8 mouse cellular contexts compared by ENCODE assay signal in genomic region chr5:148450924-148451323, GRCm38 (mm10). TPM values are rescaled to one million over a fixed set of nuclear protein-coding genes. Genes with fewer than 3 reads are reported as not detected.
DNase-seq lines count a peak whose midpoint lies in the region; ATAC-seq and TF ChIP-seq lines count a peak whose summit lies in the region.
"Had no signal": no experiment of that assay in that cellular context is flagged by ENCODE, and none has a peak within 500 bp of the region (broad histone marks: within the 10 kb centered on the region; RNA-seq: fewer than 3 reads in every experiment).

No protein-coding gene starts in this region.

- peaks cover 4% of the 10 kb centered on the region for H3K9me3 ChIP-seq in E14TG2a.4 (ENCODE audit: low read length)
- no peaks in the 10 kb centered on the region for H3K9me3 ChIP-seq in heart, embryonic 12.5 days (replicated peaks)
- H3K9me3 ChIP-seq in lung, embryonic 16.5 days (ENCODE audit: control insufficient read depth, low read length): no peaks in the 10 kb centered on the region
- H3K9me3 ChIP-seq: limb, embryonic 12.5 days had no signal

- peak; percentile 75 for ATAC-seq in common myeloid progenitor, adult 5-6 weeks (replicated peaks; ENCODE audit: low read depth, poor library complexity, severe bottlenecking)
- ATAC-seq in heart, embryonic 12.5 days (ENCODE audit: insufficient number of reproducible peaks, low FRiP score): peak; percentile 62; the same call in 1 of the 2 replicates
- ATAC-seq in lung, embryonic 16.5 days (ENCODE audit: low read depth): 0 out of 2 replicates have a peak, but pooled peaks have one; percentile 60

- no peaks in the 10 kb centered on the region for H3K36me3 ChIP-seq in E14TG2a.4 (ENCODE audit: insufficient read depth, low read length)
- no peaks in the 10 kb centered on the region for H3K36me3 ChIP-seq in heart, embryonic 12.5 days
- H3K36me3 ChIP-seq in lung, embryonic 16.5 days (ENCODE audit: control insufficient read depth, insufficient read depth, low read length): no peaks in the 10 kb centered on the region
- H3K36me3 ChIP-seq: limb, embryonic 12.5 days had no signal

- 35% methylated on average over 11 of the region's 11 CpGs for WGBS in heart, embryonic 12.5 days
- WGBS in lung, embryonic 16.5 days: 32% methylated on average over 11 of the region's 11 CpGs

- H3K4me2 ChIP-seq in heart, embryonic 12.5 days: no peak overlapping the region
- no peak overlapping the region for H3K4me2 ChIP-seq in lung, embryonic 16.5 days (ENCODE audit: low read depth, low read length)
- H3K4me2 ChIP-seq: limb, embryonic 12.5 days had no signal

- peaks cover 39% of the 10 kb centered on the region for H3K4me1 ChIP-seq in E14TG2a.4 (replicated peaks; ENCODE audit: low read depth, low read length)
- H3K4me1 ChIP-seq in heart, embryonic 12.5 days (replicated peaks): no peaks in the 10 kb centered on the region
- no peaks in the 10 kb centered on the region for H3K4me1 ChIP-seq in lung, embryonic 16.5 days (replicated peaks; ENCODE audit: control insufficient read depth, insufficient read depth, low read length)

- no peak overlapping the region for H3K4me3 ChIP-seq in E14TG2a.4 (replicated peaks; ENCODE audit: low read length)
- H3K4me3 ChIP-seq in heart, embryonic 12.5 days: no peak overlapping the region
- no peak overlapping the region for H3K4me3 ChIP-seq in lung, embryonic 16.5 days (ENCODE audit: low read length)
- H3K4me3 ChIP-seq: limb, embryonic 12.5 days had no signal

- H3K9ac ChIP-seq in heart, embryonic 12.5 days: no peak overlapping the region
- H3K9ac ChIP-seq in lung, embryonic 16.5 days (ENCODE audit: low read length): no peak overlapping the region
- H3K9ac ChIP-seq: limb, embryonic 12.5 days had no signal

- peak; percentile 87 for TF ChIP-seq CTCF in E14TG2a.4 (conservative IDR thresholded peaks at IDR 0.05; ENCODE audit: low read length)

- peaks cover 27% of the 10 kb centered on the region for H3K27me3 ChIP-seq in E14TG2a.4 (ENCODE audit: insufficient read depth, low read length)
- no peaks in the 10 kb centered on the region for H3K27me3 ChIP-seq in heart, embryonic 12.5 days (replicated peaks)
- H3K27me3 ChIP-seq in lung, embryonic 16.5 days (ENCODE audit: control insufficient read depth, insufficient read depth, low read depth, low read length): no peaks in the 10 kb centered on the region
- H3K27me3 ChIP-seq: limb, embryonic 12.5 days had no signal

- DNase-seq in WW6 (ENCODE audit: low read depth, low spot score): peak; percentile 47
- DNase-seq in kidney, postnatal 4 days: peak; percentile 69 to 80
- DNase-seq in spleen, adult 18-20 months: peak; percentile 42 to 54

- H3K27ac ChIP-seq in heart, embryonic 12.5 days (ENCODE audit: poor library complexity, severe bottlenecking): no peak overlapping the region
- H3K27ac ChIP-seq in lung, embryonic 16.5 days (ENCODE audit: low read length): no peak overlapping the region
- H3K27ac ChIP-seq: limb, embryonic 12.5 days had no signal

RNA-seq across cellular contexts. Expression of gene Slc7a1, which starts 51.2 kb away (rescaled TPM):
- 21.3 and 30.3 TPM in 2 replicates for total RNA-seq in common myeloid progenitor, adult 5-6 weeks (2017)
- 24.0 and 24.2 TPM in 2 replicates for polyA plus RNA-seq in heart, embryonic 12.5 days (2016; fragmentation: Nextera tagmentation; extraction: Ambion mirVana)
- polyA plus RNA-seq in lung, embryonic 16.5 days (2015; fragmentation: Nextera tagmentation; extraction: Ambion mirVana): 11.9 and 12.9 TPM in 2 replicates
